In the genomic region with DNA sequence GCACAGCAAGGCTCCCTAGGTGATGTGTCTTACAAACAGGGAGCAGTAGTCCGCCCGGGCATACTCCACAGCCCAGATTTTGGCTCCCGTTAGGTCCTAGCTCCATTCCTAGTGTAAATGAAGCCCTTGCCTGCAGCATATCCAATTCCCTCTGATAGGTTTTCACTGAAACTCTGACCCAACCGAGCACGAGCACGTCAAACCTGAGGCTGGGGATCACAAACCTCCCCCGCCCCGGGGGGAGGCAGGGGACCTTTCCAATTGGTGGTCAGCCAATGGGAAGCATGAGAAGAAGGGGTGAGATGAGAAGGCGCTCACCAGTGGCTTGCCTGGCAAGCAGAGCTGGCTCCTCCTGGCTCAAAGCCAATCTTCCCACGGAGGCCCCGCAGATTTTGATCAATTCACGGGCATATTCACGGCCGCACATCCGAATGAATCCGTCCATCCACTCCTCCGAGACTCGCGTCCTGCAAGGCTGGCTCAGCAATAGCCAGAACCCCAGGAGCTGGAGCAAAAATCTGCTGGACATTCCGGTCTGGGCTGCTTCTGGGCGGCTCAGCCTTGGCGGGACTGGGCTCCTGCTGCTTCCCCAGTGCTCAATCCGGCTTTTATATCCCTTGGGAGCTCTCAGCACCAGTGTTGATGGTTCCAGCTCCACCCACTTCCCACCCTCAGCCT, we compare ENCODE assay signal across 8 mouse cellular contexts. TPM values are rescaled to one million over a fixed set of nuclear protein-coding genes. Genes with fewer than 3 reads are reported as not detected.
DNase-seq lines count a peak whose midpoint lies in the region; ATAC-seq lines count a peak whose summit lies in the region.

A gene (minus strand): TSS at position 603 of the 678 bp plus-strand sequence.

- 3% methylated on average over 23 of the region's 23 CpGs for WGBS in midbrain, embryonic 10.5 days
- WGBS in stomach, embryonic 16.5 days, result 3% methylated on average over 23 of the region's 23 CpGs

- DNase-seq in right cerebral cortex, adult 18-20 months, result peak; percentile 16
- no peak for DNase-seq in right cerebral cortex, postnatal 36 days (ENCODE audit: low spot score in 2 of 2)
- DNase-seq in cerebellum, postnatal 10 days, result peak; percentile 78 to 82
- DNase-seq in kidney, adult 9 months, result peak; percentile 37
- peak; percentile 62 for DNase-seq in midbrain, embryonic 10.5 days (ENCODE audit: low spot score)
- DNase-seq in thymus, postnatal 14 days, result no peak

- H3K4me3 ChIP-seq in midbrain, embryonic 10.5 days, result peak within 1 kb of the TSS; percentile 58
- H3K4me3 ChIP-seq in stomach, embryonic 16.5 days (replicated peaks; ENCODE audit: low read length), result peak within 1 kb of the TSS; percentile 47

- no peaks in the 10 kb centered on the region for H3K36me3 ChIP-seq in midbrain, embryonic 10.5 days
- no peaks in the 10 kb centered on the region for H3K36me3 ChIP-seq in stomach, embryonic 16.5 days (ENCODE audit: control insufficient read depth, insufficient read depth, low read length)

- 0 out of 2 replicates have a peak, but pooled peaks have one; percentile 20 for ATAC-seq in granulocyte monocyte progenitor cell, adult 5-6 weeks (replicated peaks; ENCODE audit: poor library complexity, severe bottlenecking)
- ATAC-seq in stomach, embryonic 16.5 days (ENCODE audit: insufficient read depth, low FRiP score), result peak; percentile 50

- H3K4me1 ChIP-seq in midbrain, embryonic 10.5 days, result peaks cover 11% of the 10 kb centered on the region
- peaks cover 8% of the 10 kb centered on the region for H3K4me1 ChIP-seq in stomach, embryonic 16.5 days (ENCODE audit: control insufficient read depth, insufficient read depth, low read length)

- peak within 1 kb of the TSS; percentile 67 for H3K9ac ChIP-seq in stomach, embryonic 16.5 days (ENCODE audit: low read length)

- peaks cover 27% of the 10 kb centered on the region for H3K27me3 ChIP-seq in midbrain, embryonic 10.5 days (ENCODE audit: low read depth, poor library complexity, severe bottlenecking)
- no peaks in the 10 kb centered on the region for H3K27me3 ChIP-seq in stomach, embryonic 16.5 days (ENCODE audit: control insufficient read depth, insufficient read depth, low read length)

- H3K9me3 ChIP-seq in midbrain, embryonic 10.5 days (replicated peaks), result no peaks in the 10 kb centered on the region
- H3K9me3 ChIP-seq in stomach, embryonic 16.5 days (replicated peaks; ENCODE audit: control insufficient read depth, low read length), result no peaks in the 10 kb centered on the region

- H3K27ac ChIP-seq in midbrain, embryonic 10.5 days (replicated peaks), result peak within 1 kb of the TSS; percentile 84
- H3K27ac ChIP-seq in stomach, embryonic 16.5 days (ENCODE audit: low read length), result no peak within 1 kb of the TSS

- H3K4me2 ChIP-seq in stomach, embryonic 16.5 days (ENCODE audit: low read depth, low read length), result peak within 1 kb of the TSS; percentile 82

RNA-seq across cellular contexts. Expression of the gene that starts here (rescaled TPM):
- total RNA-seq in granulocyte monocyte progenitor cell, adult 5-6 weeks (2014; fragmentation: Nextera tagmentation), result not detected in 2 replicates
- not detected in 2 replicates for total RNA-seq in granulocyte monocyte progenitor cell, adult 5-6 weeks (2017)
- polyA plus RNA-seq in midbrain, embryonic 10.5 days (2016; fragmentation: Nextera tagmentation; extraction: Ambion mirVana), result 0.57 and 1.3 TPM in 2 replicates
- 0.44 TPM in 1 of 2 replicates, not detected in the other for polyA plus RNA-seq in stomach, embryonic 16.5 days (2015; fragmentation: Nextera tagmentation; extraction: Ambion mirVana)

Comparison
In these comparisons a context has a peak if more than half of its experiments do, and no peak if none do; other contexts are left out.
1. DNase-seq: peak in right cerebral cortex, adult 18-20 months (single experiment), cerebellum, postnatal 10 days (2 of 2), kidney, adult 9 months (single experiment) and midbrain, embryonic 10.5 days (single experiment); none in right cerebral cortex, postnatal 36 days (0 of 2) and thymus, postnatal 14 days (single experiment).
2. Peak in ATAC-seq in granulocyte monocyte progenitor cell, adult 5-6 weeks; RNA of the gene not detected or under 1 TPM.
3. Peak in ATAC-seq, H3K4me3 ChIP-seq, H3K9ac ChIP-seq and H3K4me2 ChIP-seq in stomach, embryonic 16.5 days; RNA of the gene not detected or under 1 TPM.